Mouse (Mus musculus) cortical plate, adult 2 months (tissue): ENCODE results near the gene Tent5a.

Experiments used
- CTCF ChIP-seq: fragments of 200-500 bp; IDR thresholded peaks from 2 replicates; pipeline ENCODE4 v1.5.1; 2011; ENCODE audit warnings: mild to moderate bottlenecking, control low read depth, low read length; ENCODE audit not compliant: insufficient read depth; ENCODE audit errors: extremely low read depth
- POLR2A ChIP-seq: fragments of 200-500 bp; IDR thresholded peaks from 2 replicates; pipeline ENCODE4 v1.6.1; 2011; ENCODE audit warnings: mild to moderate bottlenecking, low read length, control low read depth; ENCODE audit not compliant: insufficient read depth; ENCODE audit errors: extremely low read depth

- no peak for TF ChIP-seq POLR2A
- no peak for TF ChIP-seq CTCF
Measured at GRCm38 (mm10) chr9:85303378-85303777, 23.8 kb downstream of the Tent5a start.
